Mouse (Mus musculus): Measurements from ENCODE around the gene Scn10a. TPM values are rescaled to one million over a fixed set of nuclear protein-coding genes. Genes with fewer than 3 reads are reported as not detected.

Scn10a gene
- polyA plus RNA-seq, 1 experiment from 2014 or later, result not detected

DNA sequence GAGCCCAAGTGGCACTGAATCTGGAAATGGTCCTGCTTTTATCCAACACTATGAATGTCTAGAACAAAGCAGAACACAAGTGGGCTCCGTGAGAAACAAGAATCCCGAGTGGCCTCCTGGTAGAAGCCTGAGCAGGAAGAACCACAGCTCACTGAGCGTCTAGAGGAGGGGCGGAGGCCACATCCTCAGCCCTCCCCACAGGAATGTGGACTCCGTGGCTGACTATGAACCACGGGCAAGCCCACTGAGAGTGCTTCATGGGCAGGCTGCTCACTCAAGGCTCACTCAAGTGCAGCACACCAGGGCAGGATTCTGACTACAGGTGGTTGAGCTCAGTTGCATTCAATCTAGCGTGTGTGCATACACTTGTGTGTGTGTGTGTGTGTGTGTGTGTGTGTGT, 27.6 kb downstream of the Scn10a start:
- Histone ChIP-seq H3K27me3 (replicated peaks; ENCODE audit: control insufficient read depth, insufficient read depth, low read length) (no peaks in the 10 kb centered on the region), H3K9ac (ENCODE audit: low read depth, low read length) (no peak overlapping the region), H3K27ac (ENCODE audit: low read depth, low read length) (no peak overlapping the region), H3K4me2 (replicated peaks; ENCODE audit: low read depth) (no peak overlapping the region), H3K36me3 (ENCODE audit: control insufficient read depth, insufficient read depth) (no peaks in the 10 kb centered on the region), H3K9me3 (ENCODE audit: control insufficient read depth) (no peaks in the 10 kb centered on the region), H3K4me1 (replicated peaks; ENCODE audit: control insufficient read depth, insufficient read depth, low read length) (no peaks in the 10 kb centered on the region), H3K4me3 (ENCODE audit: low read depth, low read length) (no peak overlapping the region)
- no peak for ATAC-seq
- TF ChIP-seq CTCF (IDR thresholded peaks at IDR 0.05; ENCODE audit: low read depth), result no peak
- 47% methylated on average over 7 of the region's 7 CpGs for WGBS

DNA sequence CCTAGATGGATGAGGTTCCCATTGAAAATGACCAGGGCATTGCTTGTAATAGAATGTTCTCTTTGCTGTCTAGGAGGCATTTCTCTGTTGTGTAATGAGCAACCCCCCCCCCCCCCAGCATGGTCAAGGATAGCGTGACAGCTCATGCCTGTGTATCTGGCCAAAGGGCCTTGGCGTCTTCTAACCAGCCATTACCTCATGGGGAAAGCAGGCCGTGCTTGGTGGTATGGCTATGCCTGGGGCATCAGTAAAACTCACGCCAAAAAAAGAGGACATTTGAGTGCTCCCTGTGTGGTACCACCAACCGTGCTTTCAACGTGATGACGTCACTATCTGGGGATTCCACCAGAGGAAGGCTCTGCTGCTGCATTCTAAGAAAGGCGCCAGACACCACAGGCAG, 28.1 kb downstream of the Scn10a start:
- Histone ChIP-seq H3K4me3 (ENCODE audit: low read depth, low read length) (no peak overlapping the region), H3K9me3 (ENCODE audit: control insufficient read depth) (no peaks in the 10 kb centered on the region), H3K36me3 (ENCODE audit: control insufficient read depth, insufficient read depth) (no peaks in the 10 kb centered on the region), H3K9ac (ENCODE audit: low read depth, low read length) (no peak overlapping the region), H3K4me1 (replicated peaks; ENCODE audit: control insufficient read depth, insufficient read depth, low read length) (no peaks in the 10 kb centered on the region), H3K4me2 (replicated peaks; ENCODE audit: low read depth) (no peak overlapping the region), H3K27ac (ENCODE audit: low read depth, low read length) (no peak overlapping the region), H3K27me3 (replicated peaks; ENCODE audit: control insufficient read depth, insufficient read depth, low read length) (no peaks in the 10 kb centered on the region)
- WGBS, result 73% methylated on average over 8 of the region's 8 CpGs
- ATAC-seq, result no peak
- TF ChIP-seq CTCF (IDR thresholded peaks at IDR 0.05; ENCODE audit: low read depth), result no peak

DNA sequence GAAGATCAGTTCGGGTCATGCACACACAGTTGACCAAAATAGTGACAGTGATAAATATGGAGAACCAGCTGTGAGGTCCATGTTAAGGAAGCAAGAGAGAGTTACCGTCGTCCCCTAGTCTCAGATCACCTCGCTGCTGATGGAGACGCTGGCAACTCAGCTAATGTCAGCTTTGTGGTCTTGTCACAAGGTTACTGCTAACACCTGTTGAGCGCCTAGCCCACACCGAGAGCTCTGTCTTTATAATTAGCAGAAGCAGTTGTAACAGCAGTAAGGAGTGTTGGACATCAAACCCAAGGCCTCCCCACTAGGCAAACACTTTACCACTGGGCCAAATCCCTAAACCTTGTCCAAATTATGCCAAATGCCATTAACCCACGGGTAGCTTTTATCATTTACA, 31.2 kb downstream of the Scn10a start:
- Histone ChIP-seq H3K4me2 (replicated peaks; ENCODE audit: low read depth) (no peak overlapping the region), H3K9me3 (ENCODE audit: control insufficient read depth) (no peaks in the 10 kb centered on the region), H3K4me1 (replicated peaks; ENCODE audit: control insufficient read depth, insufficient read depth, low read length) (no peaks in the 10 kb centered on the region), H3K36me3 (ENCODE audit: control insufficient read depth, insufficient read depth) (no peaks in the 10 kb centered on the region), H3K27me3 (replicated peaks; ENCODE audit: control insufficient read depth, insufficient read depth, low read length) (no peaks in the 10 kb centered on the region), H3K4me3 (ENCODE audit: low read depth, low read length) (no peak overlapping the region), H3K27ac (ENCODE audit: low read depth, low read length) (no peak overlapping the region), H3K9ac (ENCODE audit: low read depth, low read length) (no peak overlapping the region)
- TF ChIP-seq CTCF (IDR thresholded peaks at IDR 0.05; ENCODE audit: low read depth), result no peak
- WGBS, result 71% methylated on average over 8 of the region's 8 CpGs
- ATAC-seq, result no peak

DNA sequence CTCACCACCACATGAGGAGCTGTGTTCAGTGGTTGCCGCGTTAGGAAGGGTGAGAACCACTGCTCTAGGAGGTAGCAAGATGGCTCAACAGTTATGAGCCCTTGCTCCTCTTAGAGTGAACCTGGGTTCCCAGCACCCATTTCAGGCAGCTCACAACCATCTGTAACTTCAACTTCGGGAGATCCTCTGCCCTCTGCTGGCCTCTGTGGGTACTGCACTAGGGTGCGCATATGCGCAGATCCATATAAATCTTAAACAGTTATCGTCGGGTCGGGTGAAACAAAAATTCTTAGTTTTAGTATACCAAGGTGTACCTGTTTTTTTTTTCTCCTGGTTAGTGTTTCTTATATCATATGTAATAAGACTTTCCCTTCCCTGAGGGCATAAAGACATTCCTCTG, 32.9 kb downstream of the Scn10a start:
- WGBS, result 93% methylated on average over 8 of the region's 8 CpGs
- Histone ChIP-seq H3K4me3 (ENCODE audit: low read depth, low read length) (no peak overlapping the region), H3K36me3 (ENCODE audit: control insufficient read depth, insufficient read depth) (no peaks in the 10 kb centered on the region), H3K9ac (ENCODE audit: low read depth, low read length) (no peak overlapping the region), H3K4me2 (replicated peaks; ENCODE audit: low read depth) (no peak overlapping the region), H3K4me1 (replicated peaks; ENCODE audit: control insufficient read depth, insufficient read depth, low read length) (no peaks in the 10 kb centered on the region), H3K27ac (ENCODE audit: low read depth, low read length) (no peak overlapping the region), H3K9me3 (ENCODE audit: control insufficient read depth) (no peaks in the 10 kb centered on the region), H3K27me3 (replicated peaks; ENCODE audit: control insufficient read depth, insufficient read depth, low read length) (no peaks in the 10 kb centered on the region)
- no peak for ATAC-seq
- peak; percentile 40 for TF ChIP-seq CTCF (IDR thresholded peaks at IDR 0.05; ENCODE audit: low read depth)

DNA sequence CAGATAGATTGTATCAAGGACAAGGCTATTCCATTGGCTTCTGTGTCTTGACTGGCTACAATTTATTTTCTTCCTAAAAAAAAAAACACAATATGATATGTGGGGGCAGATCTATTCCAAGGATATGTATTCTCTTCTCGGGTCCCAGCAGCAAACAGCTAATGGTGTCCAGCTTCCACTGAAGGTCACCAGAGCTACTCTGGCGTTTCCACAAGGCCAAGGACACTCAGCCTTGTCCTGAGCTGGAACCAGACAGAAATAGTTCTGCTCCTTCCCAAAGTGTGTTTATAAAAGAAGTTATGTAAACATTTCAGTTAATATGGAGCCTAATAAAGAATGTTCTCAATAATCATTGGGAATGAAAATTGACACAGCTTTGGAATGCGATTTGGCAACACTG, 38.2 kb downstream of the Scn10a start:
- Histone ChIP-seq H3K36me3 (ENCODE audit: control insufficient read depth, insufficient read depth) (no peaks in the 10 kb centered on the region), H3K4me2 (replicated peaks; ENCODE audit: low read depth) (no peak overlapping the region), H3K27me3 (replicated peaks; ENCODE audit: control insufficient read depth, insufficient read depth, low read length) (no peaks in the 10 kb centered on the region), H3K9me3 (ENCODE audit: control insufficient read depth) (no peaks in the 10 kb centered on the region), H3K4me1 (replicated peaks; ENCODE audit: control insufficient read depth, insufficient read depth, low read length) (no peaks in the 10 kb centered on the region), H3K9ac (ENCODE audit: low read depth, low read length) (no peak overlapping the region), H3K27ac (ENCODE audit: low read depth, low read length) (no peak overlapping the region), H3K4me3 (ENCODE audit: low read depth, low read length) (no peak overlapping the region)
- no peak for TF ChIP-seq CTCF (IDR thresholded peaks at IDR 0.05; ENCODE audit: low read depth)
- no peak for ATAC-seq
- 58% methylated on average over 3 of the region's 3 CpGs for WGBS

DNA sequence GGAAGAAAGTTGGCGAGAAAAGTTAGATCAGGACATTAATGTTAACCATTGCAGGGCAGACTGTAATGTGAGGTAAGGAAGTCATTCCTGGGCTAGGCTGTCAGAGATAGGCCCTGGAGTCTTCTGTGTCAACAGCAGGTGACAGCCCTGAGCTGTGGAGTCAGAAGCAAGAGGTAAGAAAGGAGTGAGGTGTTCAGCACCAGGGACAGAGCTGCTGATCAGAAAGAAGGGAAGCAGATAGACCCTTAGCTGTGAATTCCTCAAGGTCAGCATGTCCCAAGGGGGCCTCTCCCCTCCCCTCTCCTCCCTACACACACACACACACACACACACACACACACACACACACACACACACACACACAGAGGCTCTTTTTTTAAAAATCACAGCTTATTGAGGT, 55.0 kb downstream of the Scn10a start:
- Histone ChIP-seq H3K9ac (ENCODE audit: low read depth, low read length) (no peak overlapping the region), H3K27me3 (replicated peaks; ENCODE audit: control insufficient read depth, insufficient read depth, low read length) (no peaks in the 10 kb centered on the region), H3K36me3 (ENCODE audit: control insufficient read depth, insufficient read depth) (no peaks in the 10 kb centered on the region), H3K9me3 (ENCODE audit: control insufficient read depth) (no peaks in the 10 kb centered on the region), H3K4me2 (replicated peaks; ENCODE audit: low read depth) (no peak overlapping the region), H3K27ac (ENCODE audit: low read depth, low read length) (no peak overlapping the region), H3K4me1 (replicated peaks; ENCODE audit: control insufficient read depth, insufficient read depth, low read length) (no peaks in the 10 kb centered on the region), H3K4me3 (ENCODE audit: low read depth, low read length) (no peak overlapping the region)
- ATAC-seq, result no peak
- WGBS, result 41% methylated on average over 1 of the region's 1 CpGs
- TF ChIP-seq CTCF (IDR thresholded peaks at IDR 0.05; ENCODE audit: low read depth), result peak; percentile 16; the same call in 1 of the 2 replicates

DNA sequence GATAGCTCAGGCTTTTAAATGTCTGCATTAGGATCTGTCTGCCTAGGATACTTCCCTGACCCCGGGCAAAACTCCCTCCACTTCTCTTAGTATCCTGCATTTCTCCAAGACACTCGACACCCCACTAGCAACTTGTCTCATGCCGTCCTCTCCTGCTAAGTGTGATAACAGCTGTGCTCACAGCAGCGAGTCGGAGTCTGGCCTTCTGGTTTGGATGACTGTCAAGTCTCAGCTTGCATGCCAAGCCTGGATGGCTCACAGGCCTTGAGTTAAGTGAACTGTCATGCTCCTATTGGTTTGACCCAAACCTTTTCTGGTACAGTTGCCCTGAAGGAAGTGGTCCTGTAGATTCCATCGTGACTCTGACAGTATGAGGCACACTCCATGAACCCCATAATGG, 63.0 kb downstream of the Scn10a start:
- no peak for ATAC-seq
- H3K4me3 ChIP-seq (ENCODE audit: low read depth, low read length), result no peak overlapping the region
- no peak overlapping the region for H3K4me2 ChIP-seq (replicated peaks; ENCODE audit: low read depth)
- TF ChIP-seq CTCF (IDR thresholded peaks at IDR 0.05; ENCODE audit: low read depth), result no peak
- H3K36me3 ChIP-seq (ENCODE audit: control insufficient read depth, insufficient read depth), result no peaks in the 10 kb centered on the region
- WGBS, result 57% methylated on average over 6 of the region's 6 CpGs
- no peaks in the 10 kb centered on the region for H3K4me1 ChIP-seq (replicated peaks; ENCODE audit: control insufficient read depth, insufficient read depth, low read length)
- H3K27ac ChIP-seq (ENCODE audit: low read depth, low read length), result no peak overlapping the region
- H3K27me3 ChIP-seq (replicated peaks; ENCODE audit: control insufficient read depth, insufficient read depth, low read length), result no peaks in the 10 kb centered on the region
- no peaks in the 10 kb centered on the region for H3K9me3 ChIP-seq (ENCODE audit: control insufficient read depth)
- no peak overlapping the region for H3K9ac ChIP-seq (ENCODE audit: low read depth, low read length)
